Mouse (Mus musculus): ENCODE measurements around the gene Gm17455. TPM values are rescaled to one million over a fixed set of nuclear protein-coding genes. Genes with fewer than 3 reads are reported as not detected.

Gene Gm17455
- total RNA-seq (2014; rRNA removed) (0.93 and 1.9 TPM in 2 replicates), polyA plus RNA-seq (2015; fragmentation: Nextera tagmentation; extraction: Ambion mirVana) (6.9 and 12.5 TPM in 2 replicates)

GRCm38 (mm10) chr10:60399449-60399848 is at the start of gene Gm17455:
TSS of gene Gm17455 (plus strand) at chr10:60399726.
- Histone ChIP-seq H3K9me3 (ENCODE audit: low read length) (no peaks in the 10 kb centered on the region), H3K4me1 (ENCODE audit: insufficient read depth, low read length) (no peaks in the 10 kb centered on the region), H3K36me3 (ENCODE audit: insufficient read depth, low read length) (no peaks in the 10 kb centered on the region), H3K27ac (ENCODE audit: low read depth, low read length) (no peak within 1 kb of the TSS), H3K4me3 (ENCODE audit: low read depth, low read length) (no peak within 1 kb of the TSS), H3K9ac (replicated peaks; ENCODE audit: low read length, poor library complexity, severe bottlenecking) (no peak within 1 kb of the TSS; the same call in 1 of the 2 replicates), H3K27me3 (ENCODE audit: insufficient read depth, low read length) (no peaks in the 10 kb centered on the region), H3K4me2 (ENCODE audit: low read depth, low read length, poor library complexity, severe bottlenecking) (no peak within 1 kb of the TSS)
- WGBS: 52% methylated on average over 7 of the region's 7 CpGs
- ATAC-seq (ENCODE audit: low FRiP score): peak; percentile 48; the same call in 1 of the 2 replicates
- no peak for TF ChIP-seq CTCF (IDR thresholded peaks at IDR 0.05)
- peak; percentile 42 for DNase-seq (ENCODE audit: low spot score)

GRCm38 (mm10) chr10:60350077-60350804 is 49.3 kb upstream of the Gm17455 start:
- no peaks in the 10 kb centered on the region for H3K36me3 ChIP-seq (ENCODE audit: insufficient read depth, low read length)
- ATAC-seq (ENCODE audit: low FRiP score) (no peak), DNase-seq (ENCODE audit: low spot score) (no peak)
- no peaks in the 10 kb centered on the region for H3K9me3 ChIP-seq (ENCODE audit: low read length)
- 47% methylated on average over 5 of the region's 5 CpGs for WGBS
- no peak overlapping the region for H3K4me2 ChIP-seq (ENCODE audit: low read depth, low read length, poor library complexity, severe bottlenecking)
- no peak for TF ChIP-seq CTCF (IDR thresholded peaks at IDR 0.05)
- H3K27ac ChIP-seq (ENCODE audit: low read depth, low read length): no peak overlapping the region
- H3K9ac ChIP-seq (replicated peaks; ENCODE audit: low read length, poor library complexity, severe bottlenecking): no peak overlapping the region
- peaks cover 5% of the 10 kb centered on the region; the same call in 1 of the 2 replicates for H3K4me1 ChIP-seq (ENCODE audit: insufficient read depth, low read length)
- peaks cover 20% of the 10 kb centered on the region; the same call in 1 of the 2 replicates for H3K27me3 ChIP-seq (ENCODE audit: insufficient read depth, low read length)
- no peak overlapping the region for H3K4me3 ChIP-seq (ENCODE audit: low read depth, low read length)

- H3K36me3 ChIP-seq (ENCODE audit: insufficient read depth, low read length): no peaks in the 10 kb centered on the region
- WGBS: 46% methylated on average over 3 of the region's 3 CpGs
- TF ChIP-seq CTCF (IDR thresholded peaks at IDR 0.05): no peak
- peaks cover 5% of the 10 kb centered on the region; the same call in 1 of the 2 replicates for H3K4me1 ChIP-seq (ENCODE audit: insufficient read depth, low read length)
- H3K4me2 ChIP-seq (ENCODE audit: low read depth, low read length, poor library complexity, severe bottlenecking): no peak overlapping the region
- ATAC-seq (ENCODE audit: low FRiP score) (no peak), DNase-seq (ENCODE audit: low spot score) (peak; percentile 52)
- peaks cover 19% of the 10 kb centered on the region; the same call in 1 of the 2 replicates for H3K27me3 ChIP-seq (ENCODE audit: insufficient read depth, low read length)
- no peak overlapping the region for H3K4me3 ChIP-seq (ENCODE audit: low read depth, low read length)
- H3K9ac ChIP-seq (replicated peaks; ENCODE audit: low read length, poor library complexity, severe bottlenecking): no peak overlapping the region
- no peak overlapping the region for H3K27ac ChIP-seq (ENCODE audit: low read depth, low read length)
- no peaks in the 10 kb centered on the region for H3K9me3 ChIP-seq (ENCODE audit: low read length)
These were observed 48.7 kb upstream of the Gm17455 start for GRCm38 (mm10) chr10:60350805-60351167.

GRCm38 (mm10) chr10:60351248-60351647 is 48.3 kb upstream of the Gm17455 start:
- Histone ChIP-seq H3K36me3 (ENCODE audit: insufficient read depth, low read length) (no peaks in the 10 kb centered on the region), H3K9me3 (ENCODE audit: low read length) (no peaks in the 10 kb centered on the region), H3K4me1 (ENCODE audit: insufficient read depth, low read length) (peaks cover 5% of the 10 kb centered on the region; the same call in 1 of the 2 replicates), H3K9ac (replicated peaks; ENCODE audit: low read length, poor library complexity, severe bottlenecking) (no peak overlapping the region), H3K27me3 (ENCODE audit: insufficient read depth, low read length) (peaks cover 14% of the 10 kb centered on the region; the same call in 1 of the 2 replicates), H3K4me3 (ENCODE audit: low read depth, low read length) (no peak overlapping the region), H3K4me2 (ENCODE audit: low read depth, low read length, poor library complexity, severe bottlenecking) (no peak overlapping the region), H3K27ac (ENCODE audit: low read depth, low read length) (0 out of 2 replicates have a peak overlapping the region, but pooled peaks have one; percentile 47)
- no peak for ATAC-seq (ENCODE audit: low FRiP score)
- 33% methylated on average over 3 of the region's 3 CpGs for WGBS
- DNase-seq (ENCODE audit: low spot score): no peak
- no peak for TF ChIP-seq CTCF (IDR thresholded peaks at IDR 0.05)

- Histone ChIP-seq H3K4me3 (ENCODE audit: low read depth, low read length) (no peak overlapping the region), H3K9me3 (ENCODE audit: low read length) (no peaks in the 10 kb centered on the region), H3K4me2 (ENCODE audit: low read depth, low read length, poor library complexity, severe bottlenecking) (no peak overlapping the region), H3K27ac (ENCODE audit: low read depth, low read length) (no peak overlapping the region), H3K36me3 (ENCODE audit: insufficient read depth, low read length) (no peaks in the 10 kb centered on the region), H3K27me3 (ENCODE audit: insufficient read depth, low read length) (peaks cover 8% of the 10 kb centered on the region; the same call in 1 of the 2 replicates), H3K4me1 (ENCODE audit: insufficient read depth, low read length) (peaks cover 5% of the 10 kb centered on the region; the same call in 1 of the 2 replicates), H3K9ac (replicated peaks; ENCODE audit: low read length, poor library complexity, severe bottlenecking) (no peak overlapping the region)
- ATAC-seq (ENCODE audit: low FRiP score) (no peak), DNase-seq (ENCODE audit: low spot score) (peak; percentile 56)
- no peak for TF ChIP-seq CTCF (IDR thresholded peaks at IDR 0.05)
- 39% methylated on average over 7 of the region's 7 CpGs for WGBS
These were observed 47.6 kb upstream of the Gm17455 start for GRCm38 (mm10) chr10:60351761-60352455.

All from midbrain, postnatal 0 days (tissue).